Mouse (Mus musculus): ENCODE results near the gene Hoxc11.

- TF ChIP-seq CTCF (IDR thresholded peaks at IDR 0.05; ENCODE audit: low read depth) (no peak), EP300 (IDR thresholded peaks at IDR 0.05; ENCODE audit: low read depth) (no peak)
Measured at GRCm38 (mm10) chr15:102910496-102911095, 43.6 kb upstream of the Hoxc11 start.
